Mouse (Mus musculus) kidney, embryonic 16.5 days (tissue): Measurements from ENCODE around the gene Prom2. TPM values are rescaled to one million over a fixed set of nuclear protein-coding genes. Genes with fewer than 3 reads are reported as not detected.

Experiments used
- ATAC-seq: fragments of 200-750 bp; cut with Nextera tagmentation; 2 replicates; pipeline ENCODE4 v1.8.0; 2017; ENCODE audit warnings: moderate TSS enrichment; ENCODE audit not compliant: low FRiP score, low TSS enrichment
- H3K27ac ChIP-seq: fragments of 300-500 bp; sonication (generic); 2 replicates; pipeline ENCODE4 v1.5.1; 2014; ENCODE audit warnings: low read length
- H3K27me3 ChIP-seq: fragments of 300-500 bp; sonication (generic); 2 replicates; pipeline ENCODE4 v1.6.1; 2014; ENCODE audit warnings: low read length, control low read depth, mixed read lengths; ENCODE audit not compliant: insufficient read depth
- H3K36me3 ChIP-seq: fragments of 300-500 bp; sonication (generic); 2 replicates; pipeline ENCODE4 v1.6.1; 2014; ENCODE audit warnings: low read length, control low read depth, mixed read lengths; ENCODE audit not compliant: insufficient read depth
- H3K4me1 ChIP-seq: fragments of 300-500 bp; sonication (generic); 2 replicates; pipeline ENCODE4 v1.6.1; 2014; ENCODE audit warnings: low read length, control low read depth, mixed read lengths; ENCODE audit not compliant: insufficient read depth
- H3K4me2 ChIP-seq: fragments of 300-500 bp; sonication (generic); replicated peaks from 2 replicates; pipeline ENCODE4 v1.6.1; 2014; ENCODE audit warnings: low read depth, low read length
- H3K4me3 ChIP-seq: fragments of 300-500 bp; sonication (generic); 2 replicates; pipeline ENCODE4 v1.5.1; 2014; ENCODE audit warnings: mild to moderate bottlenecking, low read length
- H3K9ac ChIP-seq: fragments of 300-500 bp; sonication (generic); replicated peaks from 2 replicates; pipeline ENCODE4 v1.6.1; 2014; ENCODE audit warnings: low read length
- H3K9me3 ChIP-seq: fragments of 300-500 bp; sonication (generic); 2 replicates; pipeline ENCODE4 v1.6.1; 2016; ENCODE audit warnings: low read length, control low read depth
- WGBS: fragments of 180-500 bp; shearing (Covaris S2); extraction: QIAGEN DNeasy Blood & Tissue Kit; methylation state at CpG from one replicate; pipeline ENCODE4 v1.1.7; 2014; 5-methylcytosine and 5-hydroxymethylcytosine counted together
- polyA plus RNA-seq: library from polyadenylated mRNA; unstranded; fragments of >200 nt; fragmentation: Nextera tagmentation; extraction: Ambion mirVana; gene quantifications from 2 replicates; pipeline ENCODE4 v1.2.1, GENCODE M21; 2015

Gene Prom2
- polyA plus RNA-seq, 1 experiment from 2014 or later = 2.7 TPM

GRCm38 (mm10) chr2:127517081-127517480 is 24.2 kb downstream of the Prom2 start:
- Histone ChIP-seq H3K27ac (no peak overlapping the region), H3K9ac (no peak overlapping the region), H3K36me3 (no peaks in the 10 kb centered on the region), H3K27me3 (no peaks in the 10 kb centered on the region), H3K4me3 (no peak overlapping the region), H3K4me2 (no peak overlapping the region), H3K9me3 (no peaks in the 10 kb centered on the region), H3K4me1 (peaks cover 15% of the 10 kb centered on the region)
- 77% methylated on average over 8 of the region's 8 CpGs for WGBS
- no peak for ATAC-seq

GRCm38 (mm10) chr2:127514380-127515124 is 26.7 kb downstream of the Prom2 start:
- no peak for ATAC-seq
- Histone ChIP-seq H3K36me3 (no peaks in the 10 kb centered on the region), H3K27ac (no peak overlapping the region), H3K9me3 (no peaks in the 10 kb centered on the region), H3K4me2 (no peak overlapping the region), H3K4me1 (peaks cover 15% of the 10 kb centered on the region), H3K4me3 (no peak overlapping the region), H3K27me3 (no peaks in the 10 kb centered on the region), H3K9ac (no peak overlapping the region)
- 76% methylated on average over 9 of the region's 9 CpGs for WGBS

GRCm38 (mm10) chr2:127513244-127513643 is 28.0 kb downstream of the Prom2 start:
- ATAC-seq = no peak
- H3K9ac ChIP-seq = no peak overlapping the region
- no peak overlapping the region for H3K27ac ChIP-seq
- no peak overlapping the region for H3K4me3 ChIP-seq
- no peak overlapping the region for H3K4me2 ChIP-seq
- 46% methylated on average over 3 of the region's 3 CpGs for WGBS
- H3K36me3 ChIP-seq = no peaks in the 10 kb centered on the region
- H3K27me3 ChIP-seq = no peaks in the 10 kb centered on the region
- peaks cover 15% of the 10 kb centered on the region for H3K4me1 ChIP-seq
- H3K9me3 ChIP-seq = no peaks in the 10 kb centered on the region

- 0 out of 2 replicates have a peak, but pooled peaks have one; percentile 33 for ATAC-seq
- no peaks in the 10 kb centered on the region for H3K27me3 ChIP-seq
- no peaks in the 10 kb centered on the region for H3K9me3 ChIP-seq
- H3K9ac ChIP-seq = no peak overlapping the region
- no peak overlapping the region for H3K4me2 ChIP-seq
- no peak overlapping the region for H3K27ac ChIP-seq
- no peaks in the 10 kb centered on the region for H3K36me3 ChIP-seq
- no peak overlapping the region for H3K4me3 ChIP-seq
- 13% methylated on average over 4 of the region's 4 CpGs for WGBS
- H3K4me1 ChIP-seq = peaks cover 18% of the 10 kb centered on the region
Observed at GRCm38 (mm10) chr2:127511426-127511825, 29.8 kb downstream of the Prom2 start.

GRCm38 (mm10) chr2:127507967-127508660 is 33.2 kb downstream of the Prom2 start:
- ATAC-seq = no peak
- H3K27me3 ChIP-seq = no peaks in the 10 kb centered on the region
- 62% methylated on average over 7 of the region's 7 CpGs for WGBS
- peaks cover 18% of the 10 kb centered on the region for H3K4me1 ChIP-seq
- H3K27ac ChIP-seq = no peak overlapping the region
- no peak overlapping the region for H3K4me2 ChIP-seq
- no peak overlapping the region for H3K4me3 ChIP-seq
- H3K36me3 ChIP-seq = no peaks in the 10 kb centered on the region
- H3K9ac ChIP-seq = no peak overlapping the region
- no peaks in the 10 kb centered on the region for H3K9me3 ChIP-seq

- H3K9ac ChIP-seq = no peak overlapping the region
- no peaks in the 10 kb centered on the region for H3K27me3 ChIP-seq
- H3K36me3 ChIP-seq = no peaks in the 10 kb centered on the region
- ATAC-seq = peak; percentile 43; the same call in 1 of the 2 replicates
- peaks cover 18% of the 10 kb centered on the region for H3K4me1 ChIP-seq
- no peak overlapping the region for H3K27ac ChIP-seq
- no peak overlapping the region for H3K4me3 ChIP-seq
- H3K9me3 ChIP-seq = no peaks in the 10 kb centered on the region
- no peak overlapping the region for H3K4me2 ChIP-seq
- WGBS = 26% methylated on average over 7 of the region's 7 CpGs
Observed at GRCm38 (mm10) chr2:127507077-127507774, 34.0 kb downstream of the Prom2 start.

- Histone ChIP-seq H3K9me3 (no peaks in the 10 kb centered on the region), H3K36me3 (no peaks in the 10 kb centered on the region), H3K9ac (no peak overlapping the region), H3K27ac (no peak overlapping the region), H3K4me2 (no peak overlapping the region), H3K4me1 (peaks cover 13% of the 10 kb centered on the region), H3K27me3 (no peaks in the 10 kb centered on the region), H3K4me3 (no peak overlapping the region)
- ATAC-seq = no peak
- WGBS = 88% methylated on average over 6 of the region's 6 CpGs
Observed at GRCm38 (mm10) chr2:127506131-127506632, 35.1 kb downstream of the Prom2 start.

GRCm38 (mm10) chr2:127505196-127505595 is 36.1 kb downstream of the Prom2 start:
- no peaks in the 10 kb centered on the region for H3K27me3 ChIP-seq
- H3K4me3 ChIP-seq = no peak overlapping the region
- H3K4me1 ChIP-seq = peaks cover 3% of the 10 kb centered on the region; the same call in 1 of the 2 replicates
- WGBS = 50% methylated on average over 4 of the region's 4 CpGs
- H3K9ac ChIP-seq = no peak overlapping the region
- H3K9me3 ChIP-seq = no peaks in the 10 kb centered on the region
- H3K4me2 ChIP-seq = no peak overlapping the region
- no peak for ATAC-seq
- H3K36me3 ChIP-seq = no peaks in the 10 kb centered on the region
- H3K27ac ChIP-seq = no peak overlapping the region

- no peak for ATAC-seq
- Histone ChIP-seq H3K4me2 (no peak overlapping the region), H3K9ac (no peak overlapping the region), H3K4me3 (no peak overlapping the region), H3K36me3 (no peaks in the 10 kb centered on the region), H3K9me3 (no peaks in the 10 kb centered on the region), H3K4me1 (peaks cover 3% of the 10 kb centered on the region; the same call in 1 of the 2 replicates), H3K27me3 (no peaks in the 10 kb centered on the region), H3K27ac (no peak overlapping the region)
- 59% methylated on average over 8 of the region's 8 CpGs for WGBS
Observed at GRCm38 (mm10) chr2:127503751-127504549, 37.3 kb downstream of the Prom2 start.
